ENCODE assay signal across 8 mouse cellular contexts in the genomic region with DNA sequence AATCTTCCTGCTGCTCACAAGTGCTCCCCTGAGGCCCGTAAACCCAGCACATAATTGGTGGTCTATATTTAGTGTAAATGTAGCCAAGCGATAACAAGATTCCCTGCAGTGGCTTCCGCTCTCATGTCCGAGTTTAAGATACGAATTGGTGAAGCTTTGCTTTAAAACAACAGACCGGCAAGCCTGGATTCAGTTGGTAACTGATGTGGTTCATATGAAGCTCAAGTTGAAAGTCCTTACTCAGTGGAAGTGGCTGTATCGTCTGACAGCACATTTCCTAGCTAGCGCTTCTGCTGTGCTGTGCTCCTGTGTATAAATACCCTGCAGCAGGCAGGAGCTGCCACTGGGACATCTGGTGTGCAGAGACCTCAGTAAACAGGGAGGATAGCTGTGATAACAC. TPM values are rescaled to one million over a fixed set of nuclear protein-coding genes. Genes with fewer than 3 reads are reported as not detected.
A peak's percentile ranks its signal among the peaks of the same experiment; 100 is the strongest.
DNase-seq lines count a peak whose midpoint lies in the region; ATAC-seq lines count a peak whose summit lies in the region.

Gene Lsmem1 (minus strand): TSS at position 189 of the 400 bp plus-strand sequence.

- peak; percentile 49; the same call in 1 of the 2 replicates for ATAC-seq in megakaryocyte progenitor cell, adult 5-6 weeks (replicated peaks; ENCODE audit: poor library complexity)

- DNase-seq in kidney, postnatal 4 days: peak; percentile 9 to 24
- DNase-seq in kidney, postnatal 25 days: no peak
- peak; percentile 22 for DNase-seq in adipocyte (ENCODE audit: low spot score)
- no peak for DNase-seq in gastrocnemius, postnatal 4 days (ENCODE audit: low spot score in 2 of 2)
- DNase-seq in lung, postnatal 4 days: no peak
- DNase-seq in adrenal gland, postnatal 14 days: no peak
- DNase-seq in adrenal gland, adult 8-10 months: no peak

RNA-seq across cellular contexts. Expression of gene Lsmem1, which starts in this region (rescaled TPM):
- 10 to 100 TPM; 30.7 to 34.1 TPM for total RNA-seq in gastrocnemius, postnatal 4 days (2021)
- not detected in 2 replicates for total RNA-seq in megakaryocyte progenitor cell, adult 5-6 weeks (2015)
- 0.24 and 0.54 TPM in 2 replicates for total RNA-seq in megakaryocyte progenitor cell, adult 5-6 weeks (2017)
- 0.26 TPM in 1 of 2 replicates, not detected in the other for total RNA-seq in adrenal gland, postnatal 14 days (2021)
- under 1 TPM in 3 of 4 experiments, not detected in 1; 0.14 to 0.56 (median 0.28) TPM for total RNA-seq in adrenal gland, adult 8-10 months (2022)

Comparison
In these comparisons a context has a peak if more than half of its experiments do, and no peak if none do; other contexts are left out.
1. RNA of gene Lsmem1 (total RNA-seq): 30.7 to 34.1 TPM in gastrocnemius, postnatal 4 days; 0.24 to 0.54 TPM in megakaryocyte progenitor cell, adult 5-6 weeks, 0.14 to 0.56 TPM in adrenal gland, adult 8-10 months and 0.26 TPM in adrenal gland, postnatal 14 days; every median in the first group is over 10 times any median in the second.
2. DNase-seq: peak in kidney, postnatal 4 days (2 of 2) and adipocyte (single experiment); none in kidney, postnatal 25 days (0 of 2), gastrocnemius, postnatal 4 days (0 of 2), lung, postnatal 4 days (0 of 2), adrenal gland, postnatal 14 days (single experiment) and adrenal gland, adult 8-10 months (single experiment).
3. Peak in ATAC-seq in megakaryocyte progenitor cell, adult 5-6 weeks; RNA of the gene not detected or under 1 TPM.